Mouse (Mus musculus) limb, embryonic 14.5 days (tissue): ENCODE data around the gene Gm45711. TPM values are rescaled to one million over a fixed set of nuclear protein-coding genes. Genes with fewer than 3 reads are reported as not detected.

Source experiments
- ATAC-seq: fragments of 200-750 bp; cut with Nextera tagmentation; 2 replicates; pipeline ENCODE4 v1.8.0; 2017; ENCODE audit warnings: low read depth, moderate number of reproducible peaks, moderate TSS enrichment; ENCODE audit not compliant: low FRiP score
- DNase-seq: peaks from one replicate; pipeline ENCODE4 v3.0.0-alpha.2; 2015; ENCODE audit warnings: low spot score
- H3K27ac ChIP-seq: fragments of 300-500 bp; sonication (generic); replicated peaks from 2 replicates; pipeline ENCODE4 v1.5.1; 2014; ENCODE audit warnings: low read depth, mild to moderate bottlenecking, low read length, moderate library complexity, mixed read lengths
- H3K27me3 ChIP-seq: fragments of 300-500 bp; sonication (generic); 2 replicates; pipeline ENCODE4 v1.6.1; 2014; ENCODE audit warnings: low read length, mixed read lengths; ENCODE audit not compliant: control insufficient read depth, insufficient read depth
- H3K36me3 ChIP-seq: fragments of 300-500 bp; sonication (generic); 2 replicates; pipeline ENCODE4 v1.6.1; 2014; ENCODE audit warnings: mild to moderate bottlenecking, low read length, moderate library complexity, mixed read lengths; ENCODE audit not compliant: control insufficient read depth, insufficient read depth
- H3K4me1 ChIP-seq: fragments of 300-500 bp; sonication (generic); 2 replicates; pipeline ENCODE4 v1.6.1; 2014; ENCODE audit warnings: antibody characterized with exemption, low read length, mixed read lengths; ENCODE audit not compliant: control insufficient read depth, insufficient read depth
- H3K4me2 ChIP-seq: fragments of 300-500 bp; sonication (generic); replicated peaks from 2 replicates; pipeline ENCODE4 v1.6.1; 2014; ENCODE audit warnings: low read depth, mild to moderate bottlenecking, low read length, moderate library complexity; ENCODE audit not compliant: severe bottlenecking
- H3K4me3 ChIP-seq: fragments of 300-500 bp; sonication (generic); replicated peaks from 2 replicates; pipeline ENCODE4 v1.5.1; 2014; ENCODE audit warnings: low read length
- H3K9ac ChIP-seq: fragments of 300-500 bp; sonication (generic); 2 replicates; pipeline ENCODE4 v1.6.1; 2014; ENCODE audit warnings: mild to moderate bottlenecking, low read depth, low read length, moderate library complexity; ENCODE audit not compliant: severe bottlenecking
- H3K9me3 ChIP-seq: fragments of 300-500 bp; sonication (generic); 2 replicates; pipeline ENCODE4 v1.6.1; 2016; ENCODE audit warnings: low read length; ENCODE audit not compliant: control insufficient read depth
- POLR2A ChIP-seq: fragments of 200-500 bp; IDR thresholded peaks from 2 replicates; pipeline ENCODE4 v1.8.0; 2012; ENCODE audit warnings: inconsistent platforms, mild to moderate bottlenecking, moderate library complexity, borderline replicate concordance; ENCODE audit not compliant: insufficient read depth, insufficient read length; ENCODE audit errors: extremely low read depth
- WGBS: fragments of 180-500 bp; shearing (Covaris S2); extraction: QIAGEN DNeasy Blood & Tissue Kit; methylation state at CpG from one replicate; pipeline ENCODE4 v1.1.7; 2014; 5-methylcytosine and 5-hydroxymethylcytosine counted together
- polyA plus RNA-seq, 2 experiments: library from polyadenylated mRNA; depleted of rRNA in 1 of 2; stranded (reverse) in 1 of 2; unstranded in 1 of 2; fragments of >200 nt; fragmentation: Nextera tagmentation in 1 of 2; extraction: Ambion mirVana in 1 of 2; gene quantifications; 2 replicates each; pipeline versions ENCODE4 v1.2.1 to v1.2.3; 2012 to 2014

The Gm45711 gene
- polyA plus RNA-seq, 2 experiments: not detected

DNA sequence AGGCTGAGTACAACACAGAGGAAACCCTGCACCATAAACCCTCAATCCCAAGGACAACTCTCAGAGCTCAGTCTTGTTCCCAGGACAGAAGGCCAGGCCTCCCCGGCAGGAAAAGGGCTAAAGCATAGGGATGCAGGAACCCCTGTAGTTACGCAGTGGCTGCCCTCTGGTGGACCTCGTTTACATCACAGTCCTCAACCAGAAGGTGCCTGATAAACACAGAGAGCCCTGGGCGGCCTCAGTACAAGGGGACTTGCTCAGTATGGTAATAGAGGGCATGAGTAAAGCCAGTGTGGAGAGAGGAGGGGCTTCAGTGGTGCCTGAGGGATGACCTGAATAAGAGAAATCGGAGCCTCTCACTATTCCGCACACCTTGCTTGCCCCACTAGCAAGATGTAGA is 75.3 kb downstream of the Gm45711 start:
- H3K9ac ChIP-seq: no peak overlapping the region
- H3K27ac ChIP-seq: no peak overlapping the region
- no peaks in the 10 kb centered on the region for H3K4me1 ChIP-seq
- H3K27me3 ChIP-seq: no peaks in the 10 kb centered on the region
- no peak overlapping the region for H3K4me3 ChIP-seq
- no peak for TF ChIP-seq POLR2A
- ATAC-seq (no peak), DNase-seq (no peak)
- H3K4me2 ChIP-seq: no peak overlapping the region
- H3K36me3 ChIP-seq: peaks cover 92% of the 10 kb centered on the region
- no peaks in the 10 kb centered on the region for H3K9me3 ChIP-seq
- WGBS: 55% methylated on average over 6 of the region's 6 CpGs

DNA sequence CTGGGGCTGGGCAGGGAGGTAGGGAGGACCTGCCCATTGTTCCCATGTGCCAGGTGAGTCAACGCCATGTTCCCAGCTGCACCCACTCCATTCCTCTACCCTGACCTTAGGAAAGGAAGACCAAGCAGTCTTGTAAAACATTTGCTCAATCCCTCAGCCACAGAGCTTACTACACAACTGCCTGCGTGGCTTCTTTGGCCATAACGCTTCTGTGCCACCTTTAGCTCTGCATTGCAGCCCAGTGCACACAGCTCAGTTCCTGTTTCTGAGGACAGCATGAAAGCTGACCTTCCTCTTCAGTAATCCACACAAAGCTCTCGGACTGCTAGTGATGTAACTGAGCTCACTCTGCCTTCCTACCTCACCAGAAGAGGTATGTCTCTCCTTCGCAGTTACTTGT is 77.0 kb downstream of the Gm45711 start:
- Histone ChIP-seq H3K27ac (no peak overlapping the region), H3K9me3 (no peaks in the 10 kb centered on the region), H3K9ac (no peak overlapping the region), H3K4me3 (no peak overlapping the region), H3K4me2 (no peak overlapping the region), H3K36me3 (peaks cover 90% of the 10 kb centered on the region), H3K27me3 (no peaks in the 10 kb centered on the region), H3K4me1 (no peaks in the 10 kb centered on the region)
- ATAC-seq: no peak
- no peak for DNase-seq
- 92% methylated on average over 5 of the region's 5 CpGs for WGBS
- no peak for TF ChIP-seq POLR2A

DNA sequence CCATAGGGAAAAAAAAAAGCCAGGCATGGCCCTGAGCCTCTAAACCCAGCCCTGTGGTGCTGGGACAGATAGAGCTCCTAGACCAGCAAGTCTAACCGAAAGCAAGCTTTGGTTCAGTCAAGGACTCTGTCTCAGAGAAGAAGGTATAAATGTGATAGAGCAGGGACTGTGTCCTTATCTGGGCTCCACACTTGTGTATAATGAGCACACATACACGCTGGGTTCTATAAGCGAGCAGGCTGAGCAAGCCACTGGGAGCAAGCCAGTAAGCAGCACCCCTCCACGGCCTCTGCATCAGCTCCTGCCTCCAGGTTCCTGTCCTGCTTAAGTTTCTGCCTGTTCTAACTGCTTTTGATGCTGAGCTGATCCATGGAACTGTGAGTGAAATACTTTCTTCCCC is 77.8 kb downstream of the Gm45711 start:
- DNase-seq (no peak), ATAC-seq (no peak)
- Histone ChIP-seq H3K4me2 (no peak overlapping the region), H3K9me3 (no peaks in the 10 kb centered on the region), H3K9ac (no peak overlapping the region), H3K4me1 (no peaks in the 10 kb centered on the region), H3K4me3 (no peak overlapping the region), H3K27me3 (no peaks in the 10 kb centered on the region), H3K27ac (no peak overlapping the region), H3K36me3 (peaks cover 91% of the 10 kb centered on the region)
- no peak for TF ChIP-seq POLR2A
- 97% methylated on average over 4 of the region's 4 CpGs for WGBS

Other genes starting within 250 kb of the Gm45711 start
- gene Cdh5, start 208.5 kb downstream of the Gm45711 start, polyA plus RNA-seq (2012; rRNA removed): 58.0 and 62.1 TPM in 2 replicates
- gene Cdh5, start 208.5 kb downstream of the Gm45711 start, polyA plus RNA-seq (2014; fragmentation: Nextera tagmentation; extraction: Ambion mirVana): 34.1 and 34.6 TPM in 2 replicates
- gene Bean1, start 139.6 kb downstream of the Gm45711 start, polyA plus RNA-seq (2012; rRNA removed): 4.5 and 6.5 TPM in 2 replicates
- 1.7 and 1.8 TPM in 2 replicates for gene Bean1, start 139.6 kb downstream of the Gm45711 start, polyA plus RNA-seq (2014; fragmentation: Nextera tagmentation; extraction: Ambion mirVana)
- gene Tk2, start 61.5 kb downstream of the Gm45711 start, polyA plus RNA-seq (2012; rRNA removed): 18.5 and 20.4 TPM in 2 replicates
- 19.2 and 20.2 TPM in 2 replicates for gene Tk2, start 61.5 kb downstream of the Gm45711 start, polyA plus RNA-seq (2014; fragmentation: Nextera tagmentation; extraction: Ambion mirVana)
- 49.2 and 56.0 TPM in 2 replicates for gene Cklf, start 59.2 kb downstream of the Gm45711 start, polyA plus RNA-seq (2012; rRNA removed)
- gene Cklf, start 59.2 kb downstream of the Gm45711 start, polyA plus RNA-seq (2014; fragmentation: Nextera tagmentation; extraction: Ambion mirVana): 36.9 and 42.2 TPM in 2 replicates
- gene Cmtm2a, start 16.9 kb downstream of the Gm45711 start, polyA plus RNA-seq (2012; rRNA removed): not detected in 2 replicates
- gene Cmtm2a, start 16.9 kb downstream of the Gm45711 start, polyA plus RNA-seq (2014; fragmentation: Nextera tagmentation; extraction: Ambion mirVana): not detected in 2 replicates
- not detected in 2 replicates for gene Cmtm1, start 64 bp upstream of the Gm45711 start, polyA plus RNA-seq (2012; rRNA removed)
- not detected in 2 replicates for gene Cmtm1, start 64 bp upstream of the Gm45711 start, polyA plus RNA-seq (2014; fragmentation: Nextera tagmentation; extraction: Ambion mirVana)
- not detected in 2 replicates for gene Gm11020, start 11.5 kb upstream of the Gm45711 start, polyA plus RNA-seq (2012; rRNA removed)
- gene Gm11020, start 11.5 kb upstream of the Gm45711 start, polyA plus RNA-seq (2014; fragmentation: Nextera tagmentation; extraction: Ambion mirVana): not detected in 2 replicates
- gene Cmtm2b, start 12.1 kb upstream of the Gm45711 start, polyA plus RNA-seq (2012; rRNA removed): not detected in 2 replicates
- gene Cmtm2b, start 12.1 kb upstream of the Gm45711 start, polyA plus RNA-seq (2014; fragmentation: Nextera tagmentation; extraction: Ambion mirVana): not detected in 2 replicates
- 240 and 361 TPM in 2 replicates for gene Cmtm3, start 29.3 kb upstream of the Gm45711 start, polyA plus RNA-seq (2012; rRNA removed)
- 176 and 185 TPM in 2 replicates for gene Cmtm3, start 29.3 kb upstream of the Gm45711 start, polyA plus RNA-seq (2014; fragmentation: Nextera tagmentation; extraction: Ambion mirVana)
- 18.9 and 21.4 TPM in 2 replicates for gene Cmtm4, start 85.7 kb upstream of the Gm45711 start, polyA plus RNA-seq (2012; rRNA removed)
- gene Cmtm4, start 85.7 kb upstream of the Gm45711 start, polyA plus RNA-seq (2014; fragmentation: Nextera tagmentation; extraction: Ambion mirVana): 4.1 and 4.5 TPM in 2 replicates
- gene Dync1li2, start 133.0 kb upstream of the Gm45711 start, polyA plus RNA-seq (2012; rRNA removed): 58.2 and 64.7 TPM in 2 replicates
- 48.8 and 53.5 TPM in 2 replicates for gene Dync1li2, start 133.0 kb upstream of the Gm45711 start, polyA plus RNA-seq (2014; fragmentation: Nextera tagmentation; extraction: Ambion mirVana)
- 0.23 and 0.29 TPM in 2 replicates for gene Terb1, start 199.8 kb upstream of the Gm45711 start, polyA plus RNA-seq (2012; rRNA removed)
- gene Terb1, start 199.8 kb upstream of the Gm45711 start, polyA plus RNA-seq (2014; fragmentation: Nextera tagmentation; extraction: Ambion mirVana): 0.44 and 0.48 TPM in 2 replicates
- 75.7 and 84.2 TPM in 2 replicates for gene Nae1, start 224.6 kb upstream of the Gm45711 start, polyA plus RNA-seq (2012; rRNA removed)
- gene Nae1, start 224.6 kb upstream of the Gm45711 start, polyA plus RNA-seq (2014; fragmentation: Nextera tagmentation; extraction: Ambion mirVana): 97.1 and 97.8 TPM in 2 replicates
- gene Car7, start 224.6 kb upstream of the Gm45711 start, polyA plus RNA-seq (2012; rRNA removed): 0.53 and 1.0 TPM in 2 replicates
- gene Car7, start 224.6 kb upstream of the Gm45711 start, polyA plus RNA-seq (2014; fragmentation: Nextera tagmentation; extraction: Ambion mirVana): 0.65 and 0.66 TPM in 2 replicates